Mouse (Mus musculus): Measurements from ENCODE around the gene Tmem17. TPM values are rescaled to one million over a fixed set of nuclear protein-coding genes. Genes with fewer than 3 reads are reported as not detected.

Tmem17 gene
- polyA plus RNA-seq, 1 experiment from 2014 or later = 21.1 TPM

GRCm38 (mm10) chr11:22518445-22518844 is 6.6 kb downstream of the Tmem17 start:
- no peak overlapping the region for H3K4me2 ChIP-seq
- no peaks in the 10 kb centered on the region for H3K27me3 ChIP-seq
- H3K9me3 ChIP-seq = peaks cover 4% of the 10 kb centered on the region; the same call in 1 of the 2 replicates
- no peak for ATAC-seq (ENCODE audit: low FRiP score)
- no peak overlapping the region for H3K4me3 ChIP-seq
- H3K4me1 ChIP-seq (replicated peaks) = no peaks in the 10 kb centered on the region
- H3K36me3 ChIP-seq = peaks cover 39% of the 10 kb centered on the region
- H3K9ac ChIP-seq = no peak overlapping the region
- WGBS = 86% methylated on average over 6 of the region's 6 CpGs
- no peak overlapping the region for H3K27ac ChIP-seq

- Histone ChIP-seq H3K27me3 (no peaks in the 10 kb centered on the region), H3K4me2 (no peak overlapping the region), H3K4me1 (replicated peaks) (no peaks in the 10 kb centered on the region), H3K27ac (no peak overlapping the region), H3K4me3 (no peak overlapping the region), H3K9me3 (peaks cover 4% of the 10 kb centered on the region; the same call in 1 of the 2 replicates), H3K36me3 (peaks cover 39% of the 10 kb centered on the region), H3K9ac (no peak overlapping the region)
- no peak for ATAC-seq (ENCODE audit: low FRiP score)
- 93% methylated on average over 4 of the region's 4 CpGs for WGBS
Observed at GRCm38 (mm10) chr11:22520251-22520650, 8.4 kb downstream of the Tmem17 start.

GRCm38 (mm10) chr11:22524606-22525005 is 12.7 kb downstream of the Tmem17 start:
- 89% methylated on average over 1 of the region's 1 CpGs for WGBS

GRCm38 (mm10) chr11:22540600-22540999 is 28.7 kb downstream of the Tmem17 start:
- Histone ChIP-seq H3K9ac (no peak overlapping the region), H3K4me2 (no peak overlapping the region), H3K36me3 (no peaks in the 10 kb centered on the region), H3K9me3 (no peaks in the 10 kb centered on the region), H3K27ac (no peak overlapping the region), H3K4me1 (replicated peaks) (no peaks in the 10 kb centered on the region), H3K4me3 (no peak overlapping the region), H3K27me3 (no peaks in the 10 kb centered on the region)
- WGBS = 71% methylated on average over 1 of the region's 1 CpGs
- no peak for ATAC-seq (ENCODE audit: low FRiP score)

More at GRCm38 (mm10) chr11:22524606-22525005, 12.7 kb downstream of the Tmem17 start:
- Histone ChIP-seq H3K36me3 (peaks cover 14% of the 10 kb centered on the region), H3K4me1 (replicated peaks) (no peaks in the 10 kb centered on the region), H3K27me3 (no peaks in the 10 kb centered on the region), H3K4me3 (no peak overlapping the region), H3K4me2 (no peak overlapping the region), H3K9ac (no peak overlapping the region), H3K9me3 (peaks cover 4% of the 10 kb centered on the region; the same call in 1 of the 2 replicates), H3K27ac (no peak overlapping the region)
- ATAC-seq (ENCODE audit: low FRiP score) = no peak

- Histone ChIP-seq H3K4me3 (no peak overlapping the region), H3K36me3 (no peaks in the 10 kb centered on the region), H3K9ac (no peak overlapping the region), H3K9me3 (no peaks in the 10 kb centered on the region), H3K4me2 (no peak overlapping the region), H3K27me3 (no peaks in the 10 kb centered on the region), H3K27ac (peak overlapping the region; percentile 73), H3K4me1 (replicated peaks) (peaks cover 14% of the 10 kb centered on the region)
- WGBS = 52% methylated on average over 1 of the region's 1 CpGs
- peak; percentile 67; the same call in 1 of the 2 replicates for ATAC-seq (ENCODE audit: low FRiP score)
Observed at GRCm38 (mm10) chr11:22560061-22560460, 48.2 kb downstream of the Tmem17 start.

- peaks cover 14% of the 10 kb centered on the region for H3K4me1 ChIP-seq (replicated peaks)
- H3K4me3 ChIP-seq = no peak overlapping the region
- H3K27me3 ChIP-seq = no peaks in the 10 kb centered on the region
- H3K36me3 ChIP-seq = no peaks in the 10 kb centered on the region
- peak overlapping the region; percentile 73 for H3K27ac ChIP-seq
- H3K9ac ChIP-seq = no peak overlapping the region; the same call in 1 of the 2 replicates
- ATAC-seq (ENCODE audit: low FRiP score) = peak; percentile 87
- 31% methylated on average over 6 of the region's 6 CpGs for WGBS
- no peak overlapping the region for H3K4me2 ChIP-seq
- no peaks in the 10 kb centered on the region for H3K9me3 ChIP-seq
Observed at GRCm38 (mm10) chr11:22560503-22561328, 48.8 kb downstream of the Tmem17 start.

GRCm38 (mm10) chr11:22561329-22561592 is 49.4 kb downstream of the Tmem17 start:
- no peak overlapping the region for H3K4me2 ChIP-seq
- H3K27ac ChIP-seq = peak overlapping the region; percentile 73
- no peak overlapping the region for H3K4me3 ChIP-seq
- WGBS = 89% methylated on average over 4 of the region's 4 CpGs
- H3K9ac ChIP-seq = no peak overlapping the region; the same call in 1 of the 2 replicates
- no peaks in the 10 kb centered on the region for H3K9me3 ChIP-seq
- ATAC-seq (ENCODE audit: low FRiP score) = peak; percentile 64; the same call in 1 of the 2 replicates
- peaks cover 14% of the 10 kb centered on the region for H3K4me1 ChIP-seq (replicated peaks)
- no peaks in the 10 kb centered on the region for H3K27me3 ChIP-seq
- no peaks in the 10 kb centered on the region for H3K36me3 ChIP-seq

- H3K4me2 ChIP-seq = no peak overlapping the region
- H3K27me3 ChIP-seq = no peaks in the 10 kb centered on the region
- H3K36me3 ChIP-seq = no peaks in the 10 kb centered on the region
- H3K27ac ChIP-seq = no peak overlapping the region
- peaks cover 14% of the 10 kb centered on the region for H3K4me1 ChIP-seq (replicated peaks)
- no peak overlapping the region for H3K4me3 ChIP-seq
- 84% methylated on average over 3 of the region's 3 CpGs for WGBS
- ATAC-seq (ENCODE audit: low FRiP score) = no peak
- H3K9me3 ChIP-seq = no peaks in the 10 kb centered on the region
- no peak overlapping the region for H3K9ac ChIP-seq
Observed at GRCm38 (mm10) chr11:22563706-22564105, 51.8 kb downstream of the Tmem17 start.

- Histone ChIP-seq H3K4me3 (no peak overlapping the region), H3K27ac (no peak overlapping the region), H3K9ac (no peak overlapping the region), H3K9me3 (no peaks in the 10 kb centered on the region), H3K27me3 (no peaks in the 10 kb centered on the region), H3K4me1 (replicated peaks) (peaks cover 14% of the 10 kb centered on the region), H3K36me3 (no peaks in the 10 kb centered on the region), H3K4me2 (no peak overlapping the region)
- no peak for ATAC-seq (ENCODE audit: low FRiP score)
- 90% methylated on average over 3 of the region's 3 CpGs for WGBS
Observed at GRCm38 (mm10) chr11:22564676-22565075, 52.8 kb downstream of the Tmem17 start.

Other genes with a start within 250 kb of the Tmem17 start
- gene Ehbp1, start 169.8 kb upstream of the Tmem17 start, polyA plus RNA-seq (2015; fragmentation: Nextera tagmentation; extraction: Ambion mirVana) = 17.5 and 21.8 TPM in 2 replicates

Data from hindbrain, embryonic 13.5 days (tissue).